Mouse (Mus musculus): Measurements from ENCODE around the gene Dmwd. TPM values are rescaled to one million over a fixed set of nuclear protein-coding genes. Genes with fewer than 3 reads are reported as not detected.

Dmwd gene
- polyA plus RNA-seq, 1 experiment from 2014 or later, result 17.3 TPM

DNA sequence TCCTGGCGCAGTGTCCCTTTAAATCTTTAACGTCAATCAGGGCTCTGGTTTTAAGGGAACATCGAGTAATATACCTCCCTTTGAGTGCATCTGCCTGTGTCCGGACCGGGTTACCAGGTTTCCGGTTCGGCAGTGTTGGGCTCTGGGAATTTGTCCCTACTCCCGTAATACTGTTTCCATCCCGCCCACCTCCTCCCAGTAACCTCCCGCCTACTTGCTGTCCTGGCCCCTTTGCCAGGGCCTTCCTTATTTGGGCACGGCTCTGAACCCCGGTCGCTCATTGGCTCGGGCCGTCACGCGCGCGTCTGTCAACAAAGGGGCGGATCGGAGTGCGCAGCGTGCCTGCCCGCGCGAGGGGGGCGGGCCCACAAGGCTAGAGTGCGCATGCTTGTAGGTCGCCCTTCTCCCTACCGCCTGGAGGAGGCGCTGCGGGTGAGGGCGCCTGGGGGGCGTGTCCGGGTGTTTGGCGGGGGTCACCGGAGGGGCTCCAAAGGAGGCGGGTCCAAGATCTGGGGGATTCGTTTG, 55.4 kb downstream of the Dmwd start:
- under 1% methylated on average over 39 of the region's 39 CpGs for WGBS
- Histone ChIP-seq H3K36me3 (peaks cover 42% of the 10 kb centered on the region), H3K27me3 (ENCODE audit: low read depth, poor library complexity, severe bottlenecking) (no peaks in the 10 kb centered on the region), H3K9me3 (replicated peaks) (no peaks in the 10 kb centered on the region), H3K4me1 (peaks cover 22% of the 10 kb centered on the region), H3K4me3 (peak overlapping the region; percentile 54), H3K27ac (replicated peaks) (peak overlapping the region; percentile 84)
- peak; percentile 98 for DNase-seq (ENCODE audit: low spot score)

Small RNA genes lying within 50 kb of the gene (microRNA-seq; reads per million reads assigned to microRNA genes)
- gene Mir3100, result 1.8 reads per million

Other genes starting within 250 kb of the Dmwd start
- gene Mill2, start 236.3 kb upstream of the Dmwd start, polyA plus RNA-seq (2016; fragmentation: Nextera tagmentation; extraction: Ambion mirVana), result 0.14 and 0.30 TPM in 2 replicates
- 1.6 and 1.7 TPM in 2 replicates for gene Pglyrp1, start 204.9 kb upstream of the Dmwd start, polyA plus RNA-seq (2016; fragmentation: Nextera tagmentation; extraction: Ambion mirVana)
- 38.5 and 38.7 TPM in 2 replicates for gene Ccdc61, start 165.8 kb upstream of the Dmwd start, polyA plus RNA-seq (2016; fragmentation: Nextera tagmentation; extraction: Ambion mirVana)
- 3.9 and 6.2 TPM in 2 replicates for gene Nova2, start 150.3 kb upstream of the Dmwd start, polyA plus RNA-seq (2016; fragmentation: Nextera tagmentation; extraction: Ambion mirVana)
- gene Nanos2, start 88.8 kb upstream of the Dmwd start, polyA plus RNA-seq (2016; fragmentation: Nextera tagmentation; extraction: Ambion mirVana), result 0.07 and 0.16 TPM in 2 replicates
- gene Mypop, start 85.0 kb upstream of the Dmwd start, polyA plus RNA-seq (2016; fragmentation: Nextera tagmentation; extraction: Ambion mirVana), result 4.0 and 4.1 TPM in 2 replicates
- gene Irf2bp1, start 72.2 kb upstream of the Dmwd start, polyA plus RNA-seq (2016; fragmentation: Nextera tagmentation; extraction: Ambion mirVana), result 21.4 and 23.5 TPM in 2 replicates
- gene Foxa3, start 52.7 kb upstream of the Dmwd start, polyA plus RNA-seq (2016; fragmentation: Nextera tagmentation; extraction: Ambion mirVana), result 0.09 TPM in 1 of 2 replicates, not detected in the other
- gene Sympk, start 51.9 kb upstream of the Dmwd start, polyA plus RNA-seq (2016; fragmentation: Nextera tagmentation; extraction: Ambion mirVana), result 40.3 and 45.7 TPM in 2 replicates
- gene Rsph6a, start 21.5 kb upstream of the Dmwd start, polyA plus RNA-seq (2016; fragmentation: Nextera tagmentation; extraction: Ambion mirVana), result not detected in 2 replicates
- gene Dmpk, start 7.6 kb downstream of the Dmwd start, polyA plus RNA-seq (2016; fragmentation: Nextera tagmentation; extraction: Ambion mirVana), result 8.2 and 8.8 TPM in 2 replicates
- gene Six5, start 18.4 kb downstream of the Dmwd start, polyA plus RNA-seq (2016; fragmentation: Nextera tagmentation; extraction: Ambion mirVana), result 7.2 and 8.0 TPM in 2 replicates
- gene Gm4969, start 42.1 kb downstream of the Dmwd start, polyA plus RNA-seq (2016; fragmentation: Nextera tagmentation; extraction: Ambion mirVana), result 1.1 TPM in 2 replicates
- gene Fbxo46, start 43.6 kb downstream of the Dmwd start, polyA plus RNA-seq (2016; fragmentation: Nextera tagmentation; extraction: Ambion mirVana), result 17.6 and 19.4 TPM in 2 replicates
- gene Qpctl, start 73.1 kb downstream of the Dmwd start, polyA plus RNA-seq (2016; fragmentation: Nextera tagmentation; extraction: Ambion mirVana), result 17.0 and 21.2 TPM in 2 replicates
- 168 and 180 TPM in 2 replicates for gene Snrpd2, start 73.5 kb downstream of the Dmwd start, polyA plus RNA-seq (2016; fragmentation: Nextera tagmentation; extraction: Ambion mirVana)
- 0.60 and 1.5 TPM in 2 replicates for gene Gipr, start 89.9 kb downstream of the Dmwd start, polyA plus RNA-seq (2016; fragmentation: Nextera tagmentation; extraction: Ambion mirVana)
- 4.3 and 4.8 TPM in 2 replicates for gene Eml2, start 100.2 kb downstream of the Dmwd start, polyA plus RNA-seq (2016; fragmentation: Nextera tagmentation; extraction: Ambion mirVana)
- gene Gpr4, start 136.3 kb downstream of the Dmwd start, polyA plus RNA-seq (2016; fragmentation: Nextera tagmentation; extraction: Ambion mirVana), result 2.4 and 2.6 TPM in 2 replicates
- gene Opa3, start 152.1 kb downstream of the Dmwd start, polyA plus RNA-seq (2016; fragmentation: Nextera tagmentation; extraction: Ambion mirVana), result 51.0 and 51.9 TPM in 2 replicates
- 49.3 and 52.7 TPM in 2 replicates for gene Vasp, start 195.6 kb downstream of the Dmwd start, polyA plus RNA-seq (2016; fragmentation: Nextera tagmentation; extraction: Ambion mirVana)
- 0.36 and 0.39 TPM in 2 replicates for gene Ppm1n, start 203.8 kb downstream of the Dmwd start, polyA plus RNA-seq (2016; fragmentation: Nextera tagmentation; extraction: Ambion mirVana)
- 41.9 and 48.6 TPM in 2 replicates for gene Rtn2, start 206.4 kb downstream of the Dmwd start, polyA plus RNA-seq (2016; fragmentation: Nextera tagmentation; extraction: Ambion mirVana)
- 0.02 TPM in 1 of 2 replicates, not detected in the other for gene Fosb, start 233.8 kb downstream of the Dmwd start, polyA plus RNA-seq (2016; fragmentation: Nextera tagmentation; extraction: Ambion mirVana)

Measured in midbrain, embryonic 10.5 days (tissue).